Mouse (Mus musculus): ENCODE measurements around the gene Rhbdd1. TPM values are rescaled to one million over a fixed set of nuclear protein-coding genes. Genes with fewer than 3 reads are reported as not detected.

Rhbdd1 gene
- total and polyA plus RNA-seq, 3 experiments, result 10.7 to 11.3 (median 11.2) TPM

DNA sequence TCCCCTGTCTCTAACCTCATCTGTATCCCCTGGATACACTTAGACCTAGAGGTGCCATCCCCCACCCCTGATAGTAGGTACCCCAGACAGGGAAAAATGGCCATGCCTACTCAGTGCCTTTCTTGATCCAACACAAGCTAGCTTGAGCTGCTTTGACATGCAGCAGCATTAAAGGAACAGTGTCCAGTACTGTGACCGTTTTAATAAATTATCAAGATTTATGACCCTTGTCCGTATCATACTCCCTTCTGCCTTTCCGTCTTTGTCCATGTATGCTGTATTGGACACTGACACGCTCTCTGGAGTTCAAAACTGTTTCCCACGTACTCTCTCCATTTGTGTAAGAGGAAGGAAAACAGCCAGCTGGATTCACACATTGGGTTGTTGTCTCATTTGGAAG lies 111.5 kb downstream of the Rhbdd1 start:
- Histone ChIP-seq H3K9ac (ENCODE audit: low read depth, low read length) (no peak overlapping the region), H3K4me3 (no peak overlapping the region), H3K4me1 (ENCODE audit: control insufficient read depth, insufficient read depth, low read length) (no peaks in the 10 kb centered on the region), H3K27ac (no peak overlapping the region), H3K36me3 (ENCODE audit: control insufficient read depth, insufficient read depth, low read length) (no peaks in the 10 kb centered on the region), H3K79me2 (replicated peaks; ENCODE audit: control insufficient read depth, insufficient read depth, low read length) (no peaks in the 10 kb centered on the region), H3K27me3 (ENCODE audit: control insufficient read depth, insufficient read depth, low read length) (no peaks in the 10 kb centered on the region)
- WGBS, result 91% methylated on average over 5 of the region's 5 CpGs
- TF ChIP-seq CTCF (IDR thresholded peaks at IDR 0.05) (no peak), EP300 (IDR thresholded peaks at IDR 0.05; ENCODE audit: insufficient read depth, low read depth, low read length) (no peak), POLR2A (IDR thresholded peaks at IDR 0.05; ENCODE audit: insufficient read depth, low read depth, low read length) (no peak)
- intact Hi-C loops (cut with DNase I), result no loop called here
- no peak for DNase-seq

DNA sequence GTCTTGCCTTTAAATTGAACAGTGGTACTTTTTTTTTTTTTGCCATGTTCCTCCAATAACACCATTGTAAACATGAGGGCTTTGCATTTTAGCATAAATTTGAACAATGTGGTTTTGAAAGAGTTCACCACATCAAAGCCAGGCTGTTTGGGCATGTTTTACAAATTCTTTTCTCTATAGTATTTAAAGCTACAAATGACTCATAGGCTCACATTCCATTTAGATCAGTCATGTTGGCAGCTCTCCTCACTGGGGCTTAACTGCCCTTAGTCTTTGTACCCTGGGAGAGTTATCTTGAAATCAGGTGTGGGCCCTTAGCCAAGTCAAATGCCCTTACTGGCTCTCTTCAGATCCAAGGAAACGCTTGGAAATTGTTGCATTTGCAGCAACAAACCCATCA lies 112.8 kb downstream of the Rhbdd1 start:
- no peak for DNase-seq
- no peak overlapping the region for H3K4me3 ChIP-seq
- no peak overlapping the region for H3K9ac ChIP-seq (ENCODE audit: low read depth, low read length)
- WGBS, result 34% methylated on average over 1 of the region's 1 CpGs
- H3K36me3 ChIP-seq (ENCODE audit: control insufficient read depth, insufficient read depth, low read length), result no peaks in the 10 kb centered on the region
- no peak for TF ChIP-seq EP300 (IDR thresholded peaks at IDR 0.05; ENCODE audit: insufficient read depth, low read depth, low read length)
- no peak for TF ChIP-seq POLR2A (IDR thresholded peaks at IDR 0.05; ENCODE audit: insufficient read depth, low read depth, low read length)
- TF ChIP-seq CTCF (IDR thresholded peaks at IDR 0.05), result no peak
- H3K79me2 ChIP-seq (replicated peaks; ENCODE audit: control insufficient read depth, insufficient read depth, low read length), result no peaks in the 10 kb centered on the region
- intact Hi-C loops (cut with DNase I), result no loop called here
- no peak overlapping the region for H3K27ac ChIP-seq
- H3K27me3 ChIP-seq (ENCODE audit: control insufficient read depth, insufficient read depth, low read length), result no peaks in the 10 kb centered on the region
- H3K4me1 ChIP-seq (ENCODE audit: control insufficient read depth, insufficient read depth, low read length), result no peaks in the 10 kb centered on the region

DNA sequence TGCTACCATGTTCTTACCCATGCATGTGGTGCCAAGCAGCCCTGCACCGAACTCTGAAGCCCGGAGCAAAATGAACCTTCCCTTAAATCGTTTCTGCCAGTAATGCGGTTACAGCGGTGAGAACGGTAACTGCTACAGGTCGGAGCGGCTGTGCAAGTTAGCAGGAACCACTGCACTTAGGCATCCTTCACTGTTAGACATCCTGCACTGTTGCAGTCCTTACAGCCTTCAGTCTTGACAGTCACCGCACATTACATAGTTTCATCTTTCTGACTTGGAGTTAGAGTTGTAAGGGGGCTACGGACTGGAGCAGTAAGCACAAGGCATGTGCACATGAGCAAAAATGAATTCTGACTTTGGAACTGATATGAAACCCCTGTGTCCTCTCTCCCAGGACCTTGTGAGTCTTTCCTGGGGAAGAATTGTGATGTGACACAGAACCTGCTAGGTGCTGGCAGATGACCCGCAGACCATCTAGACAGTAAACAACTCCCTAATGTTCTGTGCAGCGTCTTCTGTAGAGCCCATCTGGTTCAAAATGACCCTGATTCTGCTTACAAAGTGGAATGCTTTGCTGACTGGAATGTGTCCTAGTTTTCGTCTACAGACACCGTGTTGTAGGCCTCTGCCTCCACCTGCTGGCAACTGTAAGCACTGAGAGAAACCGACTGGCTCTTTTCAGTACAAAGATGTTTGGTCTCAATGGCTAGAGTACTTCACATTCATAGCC lies 116.8 kb downstream of the Rhbdd1 start:
- Histone ChIP-seq H3K9ac (ENCODE audit: low read depth, low read length) (no peak overlapping the region), H3K79me2 (replicated peaks; ENCODE audit: control insufficient read depth, insufficient read depth, low read length) (no peaks in the 10 kb centered on the region), H3K27me3 (ENCODE audit: control insufficient read depth, insufficient read depth, low read length) (no peaks in the 10 kb centered on the region), H3K4me1 (ENCODE audit: control insufficient read depth, insufficient read depth, low read length) (no peaks in the 10 kb centered on the region), H3K36me3 (ENCODE audit: control insufficient read depth, insufficient read depth, low read length) (no peaks in the 10 kb centered on the region), H3K4me3 (no peak overlapping the region), H3K27ac (no peak overlapping the region)
- DNase-seq, result peak; percentile 49 to 57
- intact Hi-C loops (cut with DNase I), result loop anchor here (1.0 to 10.0 kb wide), 5 partner anchors 140 to 1116 kb away; no protein-coding TSS in a partner anchor
- TF ChIP-seq EP300 (IDR thresholded peaks at IDR 0.05; ENCODE audit: insufficient read depth, low read depth, low read length) (peak; percentile 80; the same call in 1 of the 2 replicates), CTCF (IDR thresholded peaks at IDR 0.05) (peak; percentile 87), POLR2A (IDR thresholded peaks at IDR 0.05; ENCODE audit: insufficient read depth, low read depth, low read length) (no peak)
- WGBS, result 60% methylated on average over 15 of the region's 15 CpGs

DNA sequence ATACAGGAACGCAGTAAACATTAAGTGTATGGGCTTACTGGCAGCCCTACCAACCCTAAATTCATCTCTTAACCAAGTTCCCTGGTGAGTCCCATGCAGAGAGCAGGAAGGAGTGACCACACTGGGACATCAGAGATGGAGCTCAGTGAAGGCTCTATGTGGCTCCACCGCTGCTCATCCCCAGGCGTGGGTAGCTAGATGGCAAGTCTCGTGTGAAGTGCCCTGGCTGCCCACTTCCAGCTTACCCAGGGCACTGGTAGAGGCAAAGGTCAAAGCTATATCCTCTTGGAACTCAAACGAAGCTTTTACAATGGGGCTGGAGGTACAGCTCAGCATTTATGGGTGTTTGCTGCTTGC lies 117.4 kb downstream of the Rhbdd1 start:
- no peak for TF ChIP-seq CTCF (IDR thresholded peaks at IDR 0.05)
- TF ChIP-seq EP300 (IDR thresholded peaks at IDR 0.05; ENCODE audit: insufficient read depth, low read depth, low read length), result no peak
- no peaks in the 10 kb centered on the region for H3K36me3 ChIP-seq (ENCODE audit: control insufficient read depth, insufficient read depth, low read length)
- intact Hi-C loops (cut with DNase I), result loop anchor here (1.0 to 10.0 kb wide), 5 partner anchors 140 to 1116 kb away; no protein-coding TSS in a partner anchor
- H3K79me2 ChIP-seq (replicated peaks; ENCODE audit: control insufficient read depth, insufficient read depth, low read length), result no peaks in the 10 kb centered on the region
- H3K4me1 ChIP-seq (ENCODE audit: control insufficient read depth, insufficient read depth, low read length), result no peaks in the 10 kb centered on the region
- no peak overlapping the region for H3K9ac ChIP-seq (ENCODE audit: low read depth, low read length)
- no peak for DNase-seq
- H3K27me3 ChIP-seq (ENCODE audit: control insufficient read depth, insufficient read depth, low read length), result no peaks in the 10 kb centered on the region
- H3K27ac ChIP-seq, result no peak overlapping the region
- no peak overlapping the region for H3K4me3 ChIP-seq
- 77% methylated on average over 5 of the region's 5 CpGs for WGBS

DNA sequence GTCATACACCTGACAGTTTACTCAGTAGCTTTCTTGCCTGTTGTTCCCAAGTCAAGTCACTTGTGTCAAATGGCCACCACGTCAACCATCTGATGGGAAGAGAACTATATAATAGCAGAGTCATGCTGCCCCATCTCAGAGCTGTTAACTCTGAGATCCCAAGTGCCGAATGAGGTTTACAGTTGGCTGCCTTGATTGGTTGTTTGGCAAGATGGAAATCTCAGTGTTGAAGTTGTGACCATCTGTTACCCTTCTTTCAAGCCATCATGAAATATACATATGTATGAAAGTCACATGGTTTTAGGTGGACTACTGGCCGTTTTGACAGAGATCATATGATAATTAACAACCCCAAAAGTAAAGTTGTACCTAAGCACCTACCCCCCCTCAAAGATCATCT lies 121.0 kb downstream of the Rhbdd1 start:
- Histone ChIP-seq H3K36me3 (ENCODE audit: control insufficient read depth, insufficient read depth, low read length) (no peaks in the 10 kb centered on the region), H3K4me1 (ENCODE audit: control insufficient read depth, insufficient read depth, low read length) (peaks cover 2% of the 10 kb centered on the region; the same call in 1 of the 2 replicates), H3K9ac (ENCODE audit: low read depth, low read length) (no peak overlapping the region), H3K27ac (no peak overlapping the region), H3K79me2 (replicated peaks; ENCODE audit: control insufficient read depth, insufficient read depth, low read length) (no peaks in the 10 kb centered on the region), H3K4me3 (no peak overlapping the region), H3K27me3 (ENCODE audit: control insufficient read depth, insufficient read depth, low read length) (no peaks in the 10 kb centered on the region)
- no peak for TF ChIP-seq EP300 (IDR thresholded peaks at IDR 0.05; ENCODE audit: insufficient read depth, low read depth, low read length)
- no peak for TF ChIP-seq POLR2A (IDR thresholded peaks at IDR 0.05; ENCODE audit: insufficient read depth, low read depth, low read length)
- no peak for TF ChIP-seq CTCF (IDR thresholded peaks at IDR 0.05)
- intact Hi-C loops (cut with DNase I), result loop anchor here (10.0 kb wide), 2 partner anchors 242 to 752 kb away; no protein-coding TSS in a partner anchor
- 80% methylated on average over 3 of the region's 3 CpGs for WGBS
- no peak for DNase-seq

DNA sequence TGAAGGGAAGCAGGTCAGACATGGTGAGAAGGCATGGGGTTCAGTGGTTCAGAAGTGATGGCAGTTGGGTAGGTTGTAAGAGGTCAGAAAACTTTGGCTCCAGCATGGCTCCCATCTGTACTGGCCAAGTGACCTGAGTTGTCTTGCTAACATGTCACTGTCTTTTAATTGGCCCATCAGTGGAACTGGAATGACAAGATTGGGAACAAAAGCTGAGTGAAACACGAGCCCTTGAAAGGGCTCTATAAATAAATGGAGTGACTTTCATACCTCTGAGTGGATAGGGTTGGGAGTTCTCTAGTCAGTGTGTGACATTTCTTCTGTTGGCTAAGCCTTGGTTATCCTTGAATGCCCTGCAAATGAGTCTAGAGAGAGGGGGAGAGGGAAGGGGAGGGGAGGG lies 123.9 kb downstream of the Rhbdd1 start:
- no peak for TF ChIP-seq POLR2A (IDR thresholded peaks at IDR 0.05; ENCODE audit: insufficient read depth, low read depth, low read length)
- 0 out of 2 replicates have a peak, but pooled peaks have one; percentile 30 for TF ChIP-seq EP300 (IDR thresholded peaks at IDR 0.05; ENCODE audit: insufficient read depth, low read depth, low read length)
- TF ChIP-seq CTCF (IDR thresholded peaks at IDR 0.05), result no peak
- intact Hi-C loops (cut with DNase I), result no loop called here
- peak overlapping the region; percentile 68 for H3K27ac ChIP-seq
- H3K4me1 ChIP-seq (ENCODE audit: control insufficient read depth, insufficient read depth, low read length), result peaks cover 2% of the 10 kb centered on the region; the same call in 1 of the 2 replicates
- H3K79me2 ChIP-seq (replicated peaks; ENCODE audit: control insufficient read depth, insufficient read depth, low read length), result no peaks in the 10 kb centered on the region
- 58% methylated on average over 1 of the region's 1 CpGs for WGBS
- no peak overlapping the region for H3K9ac ChIP-seq (ENCODE audit: low read depth, low read length)
- DNase-seq, result peak in 1 of 2 experiments; percentile 42
- no peaks in the 10 kb centered on the region for H3K36me3 ChIP-seq (ENCODE audit: control insufficient read depth, insufficient read depth, low read length)
- no peak overlapping the region for H3K4me3 ChIP-seq
- no peaks in the 10 kb centered on the region for H3K27me3 ChIP-seq (ENCODE audit: control insufficient read depth, insufficient read depth, low read length)

Data from heart, adult 2 months (tissue).